Comparison of ENCODE assay signal across 8 mouse cellular contexts in genomic region chr6:41542983-41543382, GRCm38 (mm10). TPM values are rescaled to one million over a fixed set of nuclear protein-coding genes. Genes with fewer than 3 reads are reported as not detected.
DNase-seq lines count a peak whose midpoint lies in the region; ATAC-seq lines count a peak whose summit lies in the region.

No protein-coding gene starts in this region.

- peaks cover 32% of the 10 kb centered on the region for H3K27me3 ChIP-seq in heart, embryonic 12.5 days (replicated peaks)
- peaks cover 33% of the 10 kb centered on the region for H3K27me3 ChIP-seq in limb, embryonic 12.5 days

- peak overlapping the region; percentile 71 for H3K4me2 ChIP-seq in heart, embryonic 12.5 days
- H3K4me2 ChIP-seq in limb, embryonic 12.5 days = peak overlapping the region; percentile 50

- peak overlapping the region; percentile 38 for H3K4me3 ChIP-seq in heart, embryonic 12.5 days
- H3K4me3 ChIP-seq in limb, embryonic 12.5 days (replicated peaks) = peak overlapping the region; percentile 30

- no peaks in the 10 kb centered on the region for H3K36me3 ChIP-seq in heart, embryonic 12.5 days
- H3K36me3 ChIP-seq in limb, embryonic 12.5 days = no peaks in the 10 kb centered on the region

- ATAC-seq in heart, embryonic 12.5 days (ENCODE audit: insufficient number of reproducible peaks, low FRiP score) = no peak
- no peak for ATAC-seq in limb, embryonic 12.5 days (ENCODE audit: insufficient number of reproducible peaks, insufficient read depth, low FRiP score, low TSS enrichment, low read depth)

- WGBS in heart, embryonic 12.5 days = 19% methylated on average over 3 of the region's 3 CpGs
- 16% methylated on average over 3 of the region's 3 CpGs for WGBS in limb, embryonic 12.5 days

- no peaks in the 10 kb centered on the region for H3K9me3 ChIP-seq in heart, embryonic 12.5 days (replicated peaks)
- no peaks in the 10 kb centered on the region for H3K9me3 ChIP-seq in limb, embryonic 12.5 days

- peaks cover 4% of the 10 kb centered on the region; the same call in 1 of the 2 replicates for H3K4me1 ChIP-seq in heart, embryonic 12.5 days (replicated peaks)
- H3K4me1 ChIP-seq in limb, embryonic 12.5 days (replicated peaks) = no peaks in the 10 kb centered on the region

- intact Hi-C loops in heart, postnatal 25 days (cut with DNase I) = no loop called here

- DNase-seq in heart, postnatal 25 days (ENCODE audit: low spot score) = no peak
- DNase-seq in thymus, postnatal 14 days = peak; percentile 21
- no peak for DNase-seq in thymus, postnatal 4 days
- DNase-seq in urinary bladder, postnatal 25 days (ENCODE audit: low spot score) = no peak
- DNase-seq in adrenal gland, adult 8-10 months = no peak
- no peak for DNase-seq in ovary, postnatal 10 days (ENCODE audit: low spot score)

- no peak overlapping the region for H3K27ac ChIP-seq in heart, embryonic 12.5 days (ENCODE audit: poor library complexity, severe bottlenecking)
- H3K27ac ChIP-seq in limb, embryonic 12.5 days = no peak overlapping the region

- no peak overlapping the region for H3K9ac ChIP-seq in heart, embryonic 12.5 days
- H3K9ac ChIP-seq in limb, embryonic 12.5 days (replicated peaks) = 0 out of 2 replicates have a peak overlapping the region, but pooled peaks have one; percentile 31

RNA-seq across cellular contexts. Expression of gene Prss2, which starts 21.4 kb away (rescaled TPM):
- not detected in 2 replicates for polyA plus RNA-seq in heart, embryonic 12.5 days (2016; fragmentation: Nextera tagmentation; extraction: Ambion mirVana)
- not detected for total RNA-seq in heart, postnatal 25 days (2021)
- not detected in 2 replicates for polyA plus RNA-seq in limb, embryonic 12.5 days (2016; fragmentation: Nextera tagmentation; extraction: Ambion mirVana)
- total RNA-seq in adrenal gland, adult 8-10 months (2022) = not detected
